Mouse (Mus musculus): ENCODE measurements around the gene Rab3a. TPM values are rescaled to one million over a fixed set of nuclear protein-coding genes. Genes with fewer than 3 reads are reported as not detected.

The Rab3a gene
- total RNA-seq, 2 experiments from 2014 or later, result 2.1 to 3.3 TPM

DNA sequence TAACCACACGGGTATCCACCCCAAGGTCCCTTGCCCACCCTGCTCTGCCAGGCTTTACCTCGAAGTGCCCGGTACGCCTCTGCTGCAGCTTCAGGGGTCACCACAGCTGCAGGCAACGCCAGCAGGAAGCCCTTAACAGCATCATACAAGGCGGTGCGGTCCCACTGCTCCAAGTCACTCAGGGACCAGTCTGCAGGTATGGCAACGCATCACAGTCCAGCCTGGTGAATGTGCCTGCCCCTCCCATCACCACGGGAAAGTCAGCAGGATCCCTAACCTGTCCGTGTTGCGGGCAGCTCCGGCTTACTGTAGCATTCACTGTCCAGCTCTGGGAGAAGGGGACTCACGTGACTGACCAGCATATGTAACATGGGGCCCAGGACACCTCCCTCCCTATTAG, 17.6 kb downstream of the Rab3a start:
- ATAC-seq (ENCODE audit: poor library complexity, severe bottlenecking), result no peak

DNA sequence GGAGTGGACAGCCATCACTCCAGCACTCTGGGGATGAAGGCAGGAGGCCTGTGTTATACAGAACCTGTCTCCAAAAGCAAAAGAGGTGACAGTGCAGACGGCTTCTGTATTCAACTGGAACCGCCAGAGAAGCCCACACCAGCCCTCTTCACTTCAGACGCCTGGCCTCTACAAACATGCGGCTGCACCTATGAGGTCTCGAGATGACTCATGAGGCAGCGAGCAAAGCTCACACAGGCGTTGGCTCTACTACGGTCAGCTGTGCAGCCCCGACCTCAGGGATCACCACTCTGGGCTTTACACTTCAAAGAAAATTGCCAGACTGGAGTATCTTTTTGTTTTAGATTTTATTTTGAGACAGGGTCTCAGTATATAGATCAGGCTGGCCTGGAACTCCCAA, 18.4 kb downstream of the Rab3a start:
- no peak for ATAC-seq (ENCODE audit: poor library complexity, severe bottlenecking)

DNA sequence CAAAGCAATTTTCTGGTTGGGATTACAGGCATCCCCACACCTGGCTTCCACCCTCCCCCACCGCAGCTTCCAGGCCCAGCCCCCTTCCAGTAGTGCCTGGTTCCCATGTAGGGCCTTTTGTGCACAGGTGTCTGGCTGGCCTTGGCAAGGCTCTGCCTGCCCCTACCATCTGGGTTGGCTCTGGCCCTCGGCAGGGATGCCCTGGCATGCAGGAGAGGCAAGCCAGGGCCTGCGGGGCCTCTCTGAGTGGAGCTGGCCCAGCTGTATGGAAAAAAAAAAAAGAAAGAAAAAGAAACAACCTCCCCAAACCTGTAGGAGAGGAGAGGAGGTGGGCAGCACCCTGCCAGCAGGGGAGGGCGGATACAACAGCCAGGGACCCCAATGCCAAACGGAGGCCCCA, 18.9 kb downstream of the Rab3a start:
- no peak for ATAC-seq (ENCODE audit: poor library complexity, severe bottlenecking)

DNA sequence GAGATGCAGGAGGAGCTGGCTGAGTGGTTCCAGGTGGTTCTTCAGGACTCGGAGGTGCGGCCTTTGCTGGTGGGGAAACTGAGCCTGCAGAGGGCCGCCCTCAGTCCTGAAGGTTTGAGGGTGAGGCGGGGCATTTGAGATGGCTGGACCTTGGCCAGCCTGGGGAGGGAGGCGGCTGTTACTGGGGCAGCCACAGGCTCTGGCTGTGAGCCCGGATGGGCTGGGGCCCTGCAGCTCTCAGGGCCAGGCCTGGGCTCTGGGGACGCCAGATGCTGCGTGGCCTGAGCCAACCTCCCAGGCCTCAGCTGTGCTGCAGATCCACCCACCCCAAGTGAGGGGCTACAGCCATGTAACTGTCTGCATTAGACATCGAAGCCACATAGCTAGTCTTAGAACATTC, 19.4 kb downstream of the Rab3a start:
- no peak for ATAC-seq (ENCODE audit: poor library complexity, severe bottlenecking)

DNA sequence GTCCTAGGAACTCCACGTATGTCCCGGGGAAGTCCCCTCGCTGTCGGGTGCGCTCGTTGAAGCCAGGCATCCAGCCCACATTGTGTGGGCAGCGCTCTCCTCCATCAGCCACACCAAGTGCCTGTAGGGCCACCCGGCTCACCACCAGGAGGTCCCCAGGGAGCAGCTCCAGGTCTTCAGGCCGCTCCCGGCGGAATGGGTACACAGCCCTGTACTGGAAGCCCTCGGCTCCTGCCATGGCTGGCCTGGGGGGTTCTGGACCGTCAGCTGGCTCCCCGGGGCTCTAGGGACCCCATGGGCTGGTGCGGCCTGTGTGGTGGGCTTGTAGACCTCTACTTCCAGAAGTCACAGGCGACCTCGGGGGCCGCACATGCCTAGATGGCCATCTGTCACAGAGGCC, 20.3 kb downstream of the Rab3a start:
- no peak for ATAC-seq (ENCODE audit: poor library complexity, severe bottlenecking)

DNA sequence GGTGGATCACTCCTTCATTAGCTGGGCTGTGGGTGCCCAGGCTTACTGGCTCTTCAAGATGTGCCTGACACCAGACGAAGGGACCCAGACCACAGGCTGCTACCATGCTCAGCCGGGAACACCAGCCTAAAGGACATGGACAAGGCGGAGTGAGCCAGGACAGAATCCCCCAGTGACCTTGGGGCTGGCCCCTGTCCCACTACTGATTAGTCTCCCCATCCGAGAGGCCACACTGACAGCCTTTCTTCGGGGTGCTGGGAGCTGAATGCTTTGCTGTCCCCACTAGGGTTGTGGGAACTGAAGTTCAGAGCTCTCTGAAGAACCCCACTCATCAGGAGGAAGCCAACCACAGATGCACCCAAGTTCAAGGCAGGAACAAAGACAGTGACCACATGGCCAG, 20.7 kb downstream of the Rab3a start:
- no peak for ATAC-seq (ENCODE audit: poor library complexity, severe bottlenecking)

DNA sequence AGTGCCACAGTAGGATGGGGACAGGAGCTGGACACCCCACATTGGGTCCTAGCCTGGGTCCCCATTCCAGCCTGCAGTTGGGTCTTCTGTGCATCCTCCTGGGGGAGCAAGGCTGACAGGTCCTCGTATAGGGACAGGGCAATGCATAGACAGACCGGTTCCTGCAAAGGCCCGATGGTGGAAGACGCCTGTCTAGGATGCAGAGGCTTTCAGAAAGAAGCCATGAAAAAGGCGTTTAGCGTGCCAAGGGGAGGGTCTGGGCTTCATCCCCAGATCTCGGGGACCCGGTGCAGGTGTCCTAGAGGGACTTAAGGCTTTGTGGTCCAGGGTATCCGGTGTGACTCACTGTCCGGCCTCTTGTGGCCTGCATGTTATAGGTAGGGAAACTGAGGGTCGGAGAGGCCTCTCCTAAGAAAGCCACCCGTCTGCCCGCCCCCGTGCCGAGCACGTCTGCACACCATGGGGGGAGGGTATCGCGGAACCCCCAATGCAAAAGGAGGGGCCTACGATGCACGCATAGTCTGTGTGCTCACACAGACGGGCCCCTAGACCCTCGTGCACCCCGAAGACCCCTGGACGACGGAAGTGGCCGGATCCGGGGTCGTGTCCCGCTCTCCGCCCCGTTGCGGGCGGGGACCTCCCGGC, 21.5 kb downstream of the Rab3a start:
- no peak for ATAC-seq (ENCODE audit: poor library complexity, severe bottlenecking)

DNA sequence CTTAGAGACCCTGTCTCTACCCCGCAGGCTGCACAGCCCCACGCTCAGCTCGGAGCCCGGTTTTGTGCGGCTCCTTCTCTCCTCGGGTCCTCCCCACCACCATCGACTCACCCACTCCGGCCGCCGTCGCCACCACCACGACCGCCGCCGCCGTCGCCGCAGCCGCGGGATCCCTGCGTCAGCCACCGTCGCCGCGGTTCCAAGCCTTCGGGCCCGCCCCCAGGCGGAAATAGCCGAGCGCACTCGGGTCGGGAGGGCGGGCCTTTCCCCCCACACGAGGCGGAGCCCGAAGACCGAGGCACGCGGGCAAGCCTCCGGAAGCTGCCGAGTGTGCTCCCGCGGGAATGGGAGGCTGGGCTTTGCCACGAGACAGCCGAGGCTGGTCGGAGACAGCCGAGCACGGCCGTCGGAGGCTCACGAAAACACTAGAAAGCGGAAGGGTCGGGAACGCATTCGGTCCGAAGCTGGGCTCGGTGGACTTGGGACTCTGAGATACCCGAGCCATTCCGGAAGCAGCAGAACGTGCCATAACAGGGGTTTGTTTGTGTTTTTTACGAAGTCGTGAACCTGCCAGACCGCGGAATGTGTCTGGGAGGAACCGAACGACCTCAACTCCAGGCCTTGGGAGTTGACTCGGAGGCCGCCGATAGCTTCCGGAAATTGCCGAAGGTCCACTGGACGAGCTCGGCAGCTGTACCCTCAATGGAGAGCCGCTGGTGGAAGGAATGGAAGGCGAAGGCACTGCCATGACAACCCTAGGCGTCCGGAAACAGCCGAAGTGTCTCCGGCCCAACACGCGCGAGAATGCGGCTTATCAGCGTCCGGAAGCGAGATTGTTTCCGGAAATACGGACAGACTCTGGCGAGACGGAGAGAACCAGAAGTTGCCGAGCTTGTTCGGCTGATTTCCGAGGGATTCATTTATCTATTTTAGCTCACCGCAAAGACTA, 22.3 kb downstream of the Rab3a start, which contains the start of gene Pik3r2:
Pik3r2 (minus strand) TSS at position 218 of the 949 bp plus-strand sequence.
- ATAC-seq (ENCODE audit: poor library complexity, severe bottlenecking), result peak; percentile 81

DNA sequence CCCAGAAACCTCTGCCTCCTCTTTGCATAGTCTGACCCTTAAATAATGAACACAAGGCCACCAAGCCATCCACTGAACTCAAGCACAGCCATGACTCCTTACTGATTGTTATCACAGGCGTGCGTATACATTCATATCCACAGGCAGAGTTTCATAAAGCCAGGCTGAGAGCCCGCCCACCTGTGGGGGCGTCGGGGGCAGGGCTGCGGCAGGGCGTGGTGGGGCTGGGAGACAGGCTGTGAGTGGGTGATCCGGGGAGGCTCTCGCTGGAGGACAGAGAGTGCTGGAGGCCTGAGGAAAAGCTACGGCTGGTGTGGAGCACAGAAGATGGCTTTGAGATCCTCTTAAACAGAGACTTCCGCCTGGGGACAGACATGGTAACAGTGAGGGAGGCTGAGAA, 25.6 kb downstream of the Rab3a start:
- ATAC-seq (ENCODE audit: poor library complexity, severe bottlenecking), result no peak

DNA sequence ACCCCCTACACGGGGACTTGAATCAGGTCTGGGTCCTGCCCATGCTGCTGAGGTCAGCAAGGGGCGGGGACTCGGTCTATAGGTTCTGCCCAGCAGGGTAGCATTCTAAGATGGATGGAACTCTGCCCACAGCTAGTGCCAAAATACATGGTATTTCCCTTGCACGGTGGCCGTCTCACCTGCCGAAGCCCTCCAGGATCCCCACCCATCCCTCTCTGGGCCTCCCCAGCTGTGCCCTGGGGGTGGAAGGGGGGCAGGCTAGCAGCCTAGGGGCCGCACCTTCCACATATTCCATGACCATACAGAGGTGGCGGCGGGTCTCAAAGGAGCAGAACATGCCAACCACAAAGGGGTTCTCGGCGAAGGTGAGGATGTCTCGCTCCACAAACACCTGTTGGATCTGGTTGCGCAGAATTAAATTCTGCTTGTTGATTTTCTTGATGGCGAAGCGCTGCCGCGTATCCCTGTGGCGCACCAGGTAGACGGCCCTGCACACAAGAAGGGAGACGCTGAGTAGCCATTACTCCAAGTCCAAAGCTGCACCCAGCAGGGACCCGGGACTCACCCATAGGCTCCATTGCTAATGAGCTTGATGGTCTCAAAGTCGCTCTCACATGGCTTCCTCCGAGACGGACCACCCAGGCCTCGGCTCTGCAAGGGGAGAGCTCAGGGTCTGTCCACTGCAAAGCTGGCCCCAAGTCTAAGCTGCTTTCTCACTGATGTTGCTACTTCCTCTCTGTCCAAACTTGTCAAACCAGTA, 32.0 kb downstream of the Rab3a start:
- ATAC-seq (ENCODE audit: poor library complexity, severe bottlenecking), result no peak

DNA sequence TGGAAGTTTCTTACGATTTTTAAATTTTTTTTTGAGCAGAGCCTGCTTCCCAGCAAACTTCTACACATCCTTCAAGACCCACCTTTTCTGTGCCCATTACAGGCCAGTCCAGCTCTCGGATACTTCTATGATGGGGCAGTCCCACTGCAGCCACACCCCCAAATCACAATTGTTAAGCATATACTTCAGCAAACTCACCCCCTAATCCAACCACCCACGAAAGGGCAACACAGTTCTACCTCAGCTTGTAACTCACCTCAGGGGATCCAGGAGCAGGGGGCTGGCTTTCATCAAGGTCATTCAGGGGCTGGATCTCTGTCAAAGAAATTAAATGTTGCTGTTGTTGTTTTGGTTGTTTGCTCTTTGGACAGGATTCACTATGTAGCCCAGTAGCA, 32.6 kb downstream of the Rab3a start:
- ATAC-seq (ENCODE audit: poor library complexity, severe bottlenecking), result no peak

DNA sequence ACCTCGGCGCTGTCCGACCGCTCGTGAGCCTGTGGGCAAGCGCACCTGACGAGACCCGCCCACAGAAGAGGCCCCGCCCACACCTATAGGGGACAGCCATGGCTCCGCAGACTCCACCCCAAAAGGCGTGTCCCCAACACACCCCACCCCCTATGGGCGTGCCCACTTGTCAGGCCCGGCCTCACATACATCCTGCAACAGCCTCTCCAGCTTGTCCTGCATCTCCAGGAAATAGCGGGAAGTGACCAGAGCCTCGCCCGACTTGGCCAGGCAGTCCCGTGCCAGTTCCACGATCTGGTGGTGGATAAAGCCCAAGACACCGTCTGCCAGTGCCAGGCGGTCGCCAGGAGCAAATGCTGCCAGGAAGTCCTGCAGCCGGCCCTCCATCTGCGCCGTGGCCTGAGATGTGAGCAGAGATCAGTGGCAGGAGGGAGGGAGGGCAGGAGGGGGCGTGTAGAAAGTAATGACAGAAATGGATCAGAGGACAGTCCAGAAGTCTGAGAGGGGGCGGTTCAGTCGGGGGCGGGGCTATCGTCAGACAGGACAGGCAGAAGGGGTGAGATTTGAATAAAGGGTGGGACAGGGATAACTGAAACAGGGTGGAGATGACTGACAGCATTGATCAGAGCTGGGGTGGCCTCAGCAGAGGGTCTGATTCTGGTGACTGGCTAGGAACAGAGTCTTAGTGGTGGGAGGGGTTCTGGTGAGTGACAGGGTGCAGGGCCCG, 33.6 kb downstream of the Rab3a start:
- ATAC-seq (ENCODE audit: poor library complexity, severe bottlenecking), result no peak

DNA sequence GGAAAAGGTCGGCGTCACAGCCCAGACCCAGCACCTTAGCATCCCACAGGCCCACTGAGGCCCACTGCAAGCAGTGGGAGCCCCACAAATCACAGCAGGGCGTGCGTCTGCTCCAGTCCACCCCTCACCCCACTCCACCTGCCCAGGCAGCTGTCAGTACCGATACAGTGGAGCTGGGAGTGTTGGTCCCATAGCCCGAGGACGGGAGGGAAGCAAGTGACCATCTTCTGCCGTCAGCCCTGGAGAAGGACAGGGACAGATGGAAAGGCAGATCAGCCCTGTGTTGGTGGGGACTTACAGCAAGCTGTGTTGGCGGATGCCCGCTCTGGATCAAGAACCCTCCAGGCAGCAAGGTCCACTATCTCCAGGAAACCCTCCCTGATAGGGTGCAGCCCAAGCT, 34.6 kb downstream of the Rab3a start:
- no peak for ATAC-seq (ENCODE audit: poor library complexity, severe bottlenecking)

DNA sequence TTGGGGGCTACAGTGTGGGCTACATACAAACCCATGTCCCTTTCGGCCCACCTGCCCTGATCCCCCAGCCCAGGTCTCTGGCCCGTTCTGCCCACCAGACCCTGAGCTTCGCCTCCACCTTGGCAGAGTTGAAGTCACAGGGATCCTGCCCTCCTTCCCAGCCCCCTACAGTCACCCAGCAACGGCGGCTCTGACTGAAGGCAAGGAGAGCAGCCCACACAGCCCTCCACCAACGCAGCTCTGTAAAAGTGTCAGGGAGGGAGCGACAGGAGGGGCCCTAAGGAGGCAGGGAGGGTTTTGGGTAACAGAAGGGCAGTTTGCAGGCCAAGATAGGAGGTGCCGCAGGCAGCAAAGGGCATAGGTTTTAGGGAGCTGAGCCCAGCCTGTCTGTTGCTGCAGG, 36.4 kb downstream of the Rab3a start:
- no peak for ATAC-seq (ENCODE audit: poor library complexity, severe bottlenecking)

DNA sequence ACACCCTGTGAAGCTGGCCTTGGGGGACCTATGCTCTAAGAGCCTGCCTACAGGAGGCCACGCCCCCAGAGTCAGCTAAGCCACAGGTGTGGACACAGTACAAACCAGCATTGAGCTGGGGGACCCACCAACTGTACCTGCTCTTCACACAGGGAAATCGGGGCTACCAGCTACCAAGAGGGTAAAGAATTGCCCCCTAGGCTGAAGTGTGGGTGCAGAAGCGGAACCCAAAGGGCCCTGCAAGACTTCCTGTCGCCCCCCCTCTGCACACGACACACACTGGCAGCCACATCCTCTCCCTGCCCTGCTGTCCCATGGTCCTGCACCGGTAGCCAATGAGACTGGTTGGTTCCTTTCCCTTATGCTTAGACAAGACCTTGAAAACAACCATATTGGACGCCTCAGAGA, 36.8 kb downstream of the Rab3a start:
- ATAC-seq (ENCODE audit: poor library complexity, severe bottlenecking), result peak; percentile 72

DNA sequence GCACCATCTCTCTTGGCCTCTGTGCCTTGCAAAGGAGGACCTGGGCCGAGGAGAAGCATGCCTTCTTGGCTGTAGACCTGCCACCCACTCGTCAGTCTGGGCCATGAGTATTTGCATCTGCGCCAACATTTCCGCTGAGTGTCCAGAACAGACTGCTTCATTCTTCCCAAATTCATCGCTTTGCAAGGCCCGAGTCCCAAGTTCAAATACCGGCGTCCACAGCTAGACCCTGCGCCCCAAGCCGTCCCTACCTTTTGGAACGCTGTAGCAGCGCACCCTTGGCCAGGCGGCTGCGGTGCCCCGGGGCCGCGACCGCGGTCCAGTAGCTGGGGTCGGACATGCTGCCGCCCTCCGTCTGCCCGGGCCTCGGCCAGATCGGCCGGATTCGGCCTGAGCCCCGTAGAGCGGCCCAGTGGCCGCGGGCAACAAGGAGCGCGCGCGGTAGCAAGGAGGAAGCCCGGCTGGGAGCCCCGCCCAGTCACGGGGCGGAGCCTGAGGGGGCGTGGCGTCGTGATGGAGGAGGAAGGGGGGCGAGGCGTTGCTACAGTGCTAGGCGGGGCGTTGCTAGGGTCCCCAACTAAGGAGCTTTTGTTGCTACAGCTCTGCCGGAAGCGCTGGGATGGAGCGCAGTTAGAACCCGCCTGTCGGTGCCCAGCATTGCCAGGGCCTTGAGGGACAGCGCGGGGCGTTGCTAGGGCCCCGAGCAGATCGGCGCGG, 37.7 kb downstream of the Rab3a start:
- peak; percentile 75 for ATAC-seq (ENCODE audit: poor library complexity, severe bottlenecking)

DNA sequence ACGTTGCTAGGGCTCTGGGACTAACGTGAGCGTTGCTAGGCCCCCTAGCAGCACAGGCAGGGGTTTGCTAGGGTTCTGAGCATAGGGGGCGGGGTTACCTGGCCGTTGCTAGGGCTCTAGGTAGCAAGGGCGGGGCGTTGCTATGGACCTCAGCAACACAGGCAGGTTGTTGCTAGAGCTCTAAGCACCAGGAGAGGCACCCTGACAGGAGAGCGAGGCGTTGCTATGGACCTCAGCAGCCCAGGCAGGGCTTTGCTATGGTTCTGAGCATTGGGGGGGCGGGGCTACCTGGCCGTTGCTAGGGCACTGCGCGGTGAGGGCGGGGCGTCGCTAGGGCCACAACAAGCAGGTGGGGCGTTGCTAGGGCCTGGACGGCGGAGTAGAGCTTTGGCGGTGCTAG, 38.2 kb downstream of the Rab3a start:
- ATAC-seq (ENCODE audit: poor library complexity, severe bottlenecking), result peak; percentile 21

DNA sequence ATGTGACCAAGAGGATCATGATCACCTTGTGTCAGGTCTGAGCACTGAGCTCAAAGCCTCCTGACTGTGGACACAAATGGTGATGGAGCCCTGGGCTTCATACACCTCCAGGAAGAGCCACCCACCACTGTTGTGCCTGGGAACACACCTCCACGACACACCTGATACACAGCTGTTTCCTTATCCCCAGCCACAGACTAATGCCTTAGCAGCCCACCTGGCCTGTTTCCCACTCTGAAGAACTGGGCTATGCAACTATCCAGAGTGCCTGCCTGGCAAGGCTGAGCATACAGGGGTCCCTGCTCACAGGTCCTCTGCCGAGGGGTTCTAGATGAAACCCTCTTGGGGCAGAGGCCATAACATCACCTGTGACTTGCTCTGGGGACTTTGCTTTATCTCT, 39.7 kb downstream of the Rab3a start:
- no peak for ATAC-seq (ENCODE audit: poor library complexity, severe bottlenecking)

DNA sequence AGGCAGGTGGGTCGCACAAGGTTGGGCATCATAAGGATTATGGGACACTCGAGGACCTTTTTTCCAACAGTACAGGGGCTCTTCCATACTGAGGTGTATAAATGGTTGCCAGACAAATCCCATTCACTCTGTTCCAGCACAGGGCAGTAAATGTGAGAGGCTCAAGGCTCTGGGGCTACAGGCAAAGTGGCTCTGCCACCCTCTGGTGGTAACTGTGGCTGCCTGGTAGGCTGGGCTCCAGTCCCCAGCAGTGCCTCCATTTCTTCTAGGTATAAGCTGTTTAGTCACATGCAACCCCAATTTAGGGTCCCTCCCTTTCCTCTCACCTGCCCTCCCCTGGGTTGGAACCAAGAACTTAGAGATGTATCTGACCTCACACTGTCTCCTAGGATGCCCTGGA, 40.9 kb downstream of the Rab3a start:
- ATAC-seq (ENCODE audit: poor library complexity, severe bottlenecking), result no peak

DNA sequence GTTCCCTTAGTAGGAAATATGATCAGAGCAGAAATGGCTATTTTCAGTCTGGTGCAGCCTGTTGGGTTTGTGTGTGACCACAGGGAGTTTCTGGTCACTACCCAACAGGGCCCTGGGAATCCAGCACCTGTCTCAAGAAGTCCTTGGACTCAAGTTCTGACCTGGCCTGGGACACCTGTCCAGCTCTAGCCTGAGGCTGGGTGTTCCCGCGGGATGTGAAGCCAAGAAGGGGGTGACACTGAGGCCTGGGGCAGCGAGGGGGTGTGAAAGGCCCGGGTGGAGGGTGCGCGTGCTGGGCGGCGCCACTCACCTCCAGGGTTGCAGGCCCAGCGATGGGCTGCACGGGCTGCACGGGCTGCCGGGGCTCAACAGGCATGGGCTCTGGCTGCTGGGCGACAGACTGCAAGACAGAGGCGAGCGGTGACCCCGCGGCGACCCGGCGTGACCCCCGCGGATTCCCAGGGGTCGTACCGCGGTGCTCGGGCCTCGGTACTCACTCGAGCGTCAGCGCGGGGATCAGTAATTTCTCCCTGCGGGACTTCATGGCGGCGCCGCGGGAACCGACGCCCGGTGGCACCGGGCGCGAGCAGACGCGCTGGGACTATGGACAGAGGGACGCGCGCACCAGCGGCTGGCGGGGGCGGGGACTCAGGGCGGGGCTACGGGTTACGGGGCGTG, 42.1 kb downstream of the Rab3a start:
- ATAC-seq (ENCODE audit: poor library complexity, severe bottlenecking), result no peak
